Mouse (Mus musculus) ES-E14 (cell line): ENCODE measurements at regions not wholly inside any gene's neighbourhood (a gene's known extent, or its start where the extent isn't known, plus 50 kb on each side); places are given as distances from the start of the nearest gene placed in this dataset.

Experiments used
- DNase-seq: peaks from one replicate; pipeline ENCODE4 v3.0.0-alpha.2; 2013; ENCODE audit warnings: low read depth, low spot score
- H3K27ac ChIP-seq: 2 replicates; pipeline ENCODE4 v1.5.1; 2012; ENCODE audit warnings: low read depth, mild to moderate bottlenecking, low read length, moderate library complexity, mixed read lengths; ENCODE audit not compliant: poor library complexity, insufficient read depth, severe bottlenecking
- H3K36me3 ChIP-seq: 2 replicates; pipeline ENCODE4 v1.6.1; 2012; ENCODE audit warnings: mild to moderate bottlenecking, low read length, moderate library complexity, mixed read lengths; ENCODE audit not compliant: control insufficient read depth, poor library complexity, insufficient read depth, severe bottlenecking
- H3K4me1 ChIP-seq, 2 experiments: fragments of 150-350 bp in 1 of 2; sonication (generic) in 1 of 2; 2 replicates each; pipeline ENCODE4 v1.6.1; 2012; ENCODE audit warnings: low read length in 2 of 2, mild to moderate bottlenecking in 1 of 2, mixed read lengths in 1 of 2; ENCODE audit not compliant: control insufficient read depth in 2 of 2, insufficient read depth in 2 of 2, poor library complexity in 1 of 2
- H3K4me3 ChIP-seq, 2 experiments: fragments of 150-350 bp in 1 of 2; sonication (generic) in 1 of 2; 2 replicates each; pipeline ENCODE4 v1.5.1; 2012; ENCODE audit warnings: low read length in 2 of 2, low read depth in 1 of 2, mild to moderate bottlenecking in 1 of 2, mixed read lengths in 1 of 2; ENCODE audit not compliant: insufficient read depth in 1 of 2, poor library complexity in 1 of 2, severe bottlenecking in 1 of 2
- H3K9ac ChIP-seq: 2 replicates; pipeline ENCODE4 v1.6.1; 2012; ENCODE audit warnings: low read depth, mild to moderate bottlenecking, low read length, mixed read lengths; ENCODE audit not compliant: poor library complexity, insufficient read depth, severe bottlenecking
- H3K9me3 ChIP-seq: fragments of 150-350 bp; sonication (generic); 2 replicates; pipeline ENCODE4 v1.6.1; 2012; ENCODE audit warnings: low read depth, mild to moderate bottlenecking, low read length; ENCODE audit not compliant: control insufficient read depth, insufficient read depth
- CHD2 ChIP-seq: IDR thresholded peaks from 2 replicates; pipeline ENCODE4 v1.6.1; 2014; ENCODE audit warnings: mild to moderate bottlenecking, low read depth, low read length, inconsistent platforms
- HCFC1 ChIP-seq: IDR thresholded peaks from 2 replicates; pipeline ENCODE4 v1.6.1; 2012; ENCODE audit warnings: low read length, inconsistent platforms, borderline replicate concordance; ENCODE audit not compliant: insufficient read depth
- MAFK ChIP-seq: IDR thresholded peaks from 2 replicates; pipeline ENCODE4 v1.6.1; 2014; ENCODE audit warnings: mild to moderate bottlenecking, low read depth, low read length, inconsistent platforms; ENCODE audit not compliant: insufficient read depth
- ZC3H11A ChIP-seq: IDR thresholded peaks from 2 replicates; pipeline ENCODE4 v1.6.1; 2012; ENCODE audit warnings: low read depth, mild to moderate bottlenecking, inconsistent platforms, low read length, borderline replicate concordance
- ZNF384 ChIP-seq: IDR thresholded peaks from 2 replicates; pipeline ENCODE4 v1.6.1; 2012; ENCODE audit warnings: low read depth, low read length, inconsistent platforms
- in situ Hi-C, 2 experiments: fragments of 600-800 bp; cut with MboI; formaldehyde crosslinking; loops; one replicate each; pipeline ENCODE4 v1.15.1; 2025; ENCODE audit warnings: low sequenced_read_pairs in 2 of 2, inconsistent platforms in 1 of 2; ENCODE audit not compliant: unreplicated experiment in 2 of 2

GRCm38 (mm10) chr9:43463445-43464090 is 152.9 kb downstream of the Trim29 start:
- Histone ChIP-seq H3K4me1 (no peaks in the 10 kb centered on the region), H3K27ac (no peak overlapping the region), H3K4me3 (no peak overlapping the region), H3K36me3 (no peaks in the 10 kb centered on the region), H3K9ac (no peak overlapping the region), H3K9me3 (no peaks in the 10 kb centered on the region)
- in situ Hi-C loops: no loop called here
- no peak for DNase-seq
- TF ChIP-seq ZC3H11A (no peak), HCFC1 (no peak), CHD2 (no peak), MAFK (no peak), ZNF384 (no peak)

GRCm38 (mm10) chr9:43465129-43465528 is 154.5 kb downstream of the Trim29 start:
- in situ Hi-C loops: no loop called here
- Histone ChIP-seq H3K27ac (no peak overlapping the region), H3K4me3 (no peak overlapping the region)

GRCm38 (mm10) chr9:43465731-43466330 is 155.2 kb downstream of the Trim29 start:
- in situ Hi-C loops: no loop called here
- no peak for TF ChIP-seq CHD2
- TF ChIP-seq ZNF384: no peak
- no peak for TF ChIP-seq ZC3H11A
- TF ChIP-seq MAFK: no peak
- no peak for TF ChIP-seq HCFC1

More at GRCm38 (mm10) chr9:43465129-43465528, 154.5 kb downstream of the Trim29 start:
- TF ChIP-seq HCFC1: no peak
- no peak for TF ChIP-seq ZC3H11A
- no peak for TF ChIP-seq ZNF384
- TF ChIP-seq CHD2: no peak
- no peak for TF ChIP-seq MAFK
- no peak for DNase-seq
- Histone ChIP-seq H3K36me3 (no peaks in the 10 kb centered on the region), H3K9me3 (no peaks in the 10 kb centered on the region), H3K9ac (no peak overlapping the region), H3K4me1 (no peaks in the 10 kb centered on the region)

GRCm38 (mm10) chr9:43466883-43467282 is 156.2 kb downstream of the Trim29 start:
- in situ Hi-C loops: no loop called here
- no peak overlapping the region for H3K27ac ChIP-seq
- H3K4me1 ChIP-seq: no peaks in the 10 kb centered on the region
- DNase-seq: no peak
- TF ChIP-seq MAFK: no peak
- TF ChIP-seq ZC3H11A: no peak
- no peak for TF ChIP-seq ZNF384
- no peak for TF ChIP-seq HCFC1
- TF ChIP-seq CHD2: no peak
- no peak overlapping the region for H3K4me3 ChIP-seq
- no peak overlapping the region for H3K9ac ChIP-seq
- H3K9me3 ChIP-seq: no peaks in the 10 kb centered on the region
- no peaks in the 10 kb centered on the region for H3K36me3 ChIP-seq

More at GRCm38 (mm10) chr9:43465731-43466330, 155.2 kb downstream of the Trim29 start:
- Histone ChIP-seq H3K9me3 (no peaks in the 10 kb centered on the region), H3K4me1 (no peaks in the 10 kb centered on the region), H3K9ac (no peak overlapping the region), H3K36me3 (no peaks in the 10 kb centered on the region), H3K27ac (no peak overlapping the region), H3K4me3 (no peak overlapping the region)
- DNase-seq: no peak
